Mouse (Mus musculus): Measurements from ENCODE around the gene Atn1. TPM values are rescaled to one million over a fixed set of nuclear protein-coding genes. Genes with fewer than 3 reads are reported as not detected.
A peak's percentile ranks its signal among the peaks of the same experiment; 100 is the strongest.

Atn1 gene
- polyA plus RNA-seq, 1 experiment from 2014 or later = 17.5 TPM

GRCm38 (mm10) chr6:124758849-124759232 lies 2.5 kb upstream of the Atn1 start:
- H3K36me3 ChIP-seq (ENCODE audit: control insufficient read depth, insufficient read depth, low read length) = no peaks in the 10 kb centered on the region
- peak overlapping the region; percentile 98 for H3K27ac ChIP-seq (ENCODE audit: low read depth, low read length)
- H3K4me2 ChIP-seq (replicated peaks; ENCODE audit: low read depth, low read length) = peak overlapping the region; percentile 70
- ATAC-seq (ENCODE audit: low FRiP score, low TSS enrichment) = no peak
- H3K4me1 ChIP-seq (ENCODE audit: control insufficient read depth, insufficient read depth, low read length) = peaks cover 38% of the 10 kb centered on the region
- no peaks in the 10 kb centered on the region for H3K9me3 ChIP-seq (ENCODE audit: control insufficient read depth, low read length)
- peak overlapping the region; percentile 11; the same call in 1 of the 2 replicates for H3K4me3 ChIP-seq (ENCODE audit: low read length)
- H3K27me3 ChIP-seq (ENCODE audit: control insufficient read depth, insufficient read depth, low read length) = no peaks in the 10 kb centered on the region
- peak overlapping the region; percentile 38; the same call in 1 of the 2 replicates for H3K9ac ChIP-seq (ENCODE audit: low read depth, low read length)
- 58% methylated on average over 2 of the region's 2 CpGs for WGBS

GRCm38 (mm10) chr6:124757909-124758848 lies 1.9 kb upstream of the Atn1 start:
- Histone ChIP-seq H3K4me2 (replicated peaks; ENCODE audit: low read depth, low read length) (peak overlapping the region; percentile 70), H3K27me3 (ENCODE audit: control insufficient read depth, insufficient read depth, low read length) (no peaks in the 10 kb centered on the region), H3K9ac (ENCODE audit: low read depth, low read length) (peak overlapping the region; percentile 97; the same call in 1 of the 2 replicates), H3K4me3 (ENCODE audit: low read length) (peak overlapping the region; percentile 88), H3K36me3 (ENCODE audit: control insufficient read depth, insufficient read depth, low read length) (no peaks in the 10 kb centered on the region), H3K4me1 (ENCODE audit: control insufficient read depth, insufficient read depth, low read length) (peaks cover 43% of the 10 kb centered on the region), H3K9me3 (ENCODE audit: control insufficient read depth, low read length) (no peaks in the 10 kb centered on the region), H3K27ac (ENCODE audit: low read depth, low read length) (peak overlapping the region; percentile 98)
- ATAC-seq (ENCODE audit: low FRiP score, low TSS enrichment) = peak; percentile 5; the same call in 1 of the 2 replicates
- 37% methylated on average over 5 of the region's 5 CpGs for WGBS

GRCm38 (mm10) chr6:124757351-124757880 lies 1.1 kb upstream of the Atn1 start:
- Histone ChIP-seq H3K27ac (ENCODE audit: low read depth, low read length) (peak overlapping the region; percentile 98), H3K4me3 (ENCODE audit: low read length) (peak overlapping the region; percentile 88), H3K4me1 (ENCODE audit: control insufficient read depth, insufficient read depth, low read length) (peaks cover 43% of the 10 kb centered on the region), H3K4me2 (replicated peaks; ENCODE audit: low read depth, low read length) (peak overlapping the region; percentile 70), H3K9me3 (ENCODE audit: control insufficient read depth, low read length) (no peaks in the 10 kb centered on the region), H3K36me3 (ENCODE audit: control insufficient read depth, insufficient read depth, low read length) (peaks cover 4% of the 10 kb centered on the region; the same call in 1 of the 2 replicates), H3K9ac (ENCODE audit: low read depth, low read length) (peak overlapping the region; percentile 97), H3K27me3 (ENCODE audit: control insufficient read depth, insufficient read depth, low read length) (no peaks in the 10 kb centered on the region)
- ATAC-seq (ENCODE audit: low FRiP score, low TSS enrichment) = no peak
- WGBS = 6% methylated on average over 5 of the region's 5 CpGs

GRCm38 (mm10) chr6:124756652-124757350 lies 477 bp upstream of the Atn1 start:
- no peaks in the 10 kb centered on the region for H3K27me3 ChIP-seq (ENCODE audit: control insufficient read depth, insufficient read depth, low read length)
- H3K4me3 ChIP-seq (ENCODE audit: low read length) = peak overlapping the region; percentile 88
- H3K4me1 ChIP-seq (ENCODE audit: control insufficient read depth, insufficient read depth, low read length) = peaks cover 43% of the 10 kb centered on the region
- ATAC-seq (ENCODE audit: low FRiP score, low TSS enrichment) = peak; percentile 76
- H3K9ac ChIP-seq (ENCODE audit: low read depth, low read length) = peak overlapping the region; percentile 97
- H3K4me2 ChIP-seq (replicated peaks; ENCODE audit: low read depth, low read length) = peak overlapping the region; percentile 70
- H3K9me3 ChIP-seq (ENCODE audit: control insufficient read depth, low read length) = no peaks in the 10 kb centered on the region
- peak overlapping the region; percentile 98 for H3K27ac ChIP-seq (ENCODE audit: low read depth, low read length)
- H3K36me3 ChIP-seq (ENCODE audit: control insufficient read depth, insufficient read depth, low read length) = peaks cover 4% of the 10 kb centered on the region; the same call in 1 of the 2 replicates
- WGBS = 1% methylated on average over 52 of the region's 54 CpGs

GRCm38 (mm10) chr6:124755306-124755705 lies 1.0 kb downstream of the Atn1 start:
- Histone ChIP-seq H3K4me1 (ENCODE audit: control insufficient read depth, insufficient read depth, low read length) (peaks cover 43% of the 10 kb centered on the region), H3K9me3 (ENCODE audit: control insufficient read depth, low read length) (no peaks in the 10 kb centered on the region), H3K27me3 (ENCODE audit: control insufficient read depth, insufficient read depth, low read length) (no peaks in the 10 kb centered on the region), H3K9ac (ENCODE audit: low read depth, low read length) (peak overlapping the region; percentile 97), H3K4me3 (ENCODE audit: low read length) (peak overlapping the region; percentile 88), H3K36me3 (ENCODE audit: control insufficient read depth, insufficient read depth, low read length) (peaks cover 7% of the 10 kb centered on the region; the same call in 1 of the 2 replicates), H3K27ac (ENCODE audit: low read depth, low read length) (0 out of 2 replicates have a peak overlapping the region, but pooled peaks have one; percentile 98), H3K4me2 (replicated peaks; ENCODE audit: low read depth, low read length) (peak overlapping the region; percentile 70)
- ATAC-seq (ENCODE audit: low FRiP score, low TSS enrichment) = no peak
- WGBS = 3% methylated on average over 3 of the region's 3 CpGs

- H3K27ac ChIP-seq (ENCODE audit: low read depth, low read length) = no peak overlapping the region
- H3K9ac ChIP-seq (ENCODE audit: low read depth, low read length) = no peak overlapping the region
- no peak for ATAC-seq (ENCODE audit: low FRiP score, low TSS enrichment)
- H3K4me3 ChIP-seq (ENCODE audit: low read length) = no peak overlapping the region; the same call in 1 of the 2 replicates
- 89% methylated on average over 2 of the region's 2 CpGs for WGBS
- no peaks in the 10 kb centered on the region for H3K9me3 ChIP-seq (ENCODE audit: control insufficient read depth, low read length)
- H3K4me1 ChIP-seq (ENCODE audit: control insufficient read depth, insufficient read depth, low read length) = peaks cover 34% of the 10 kb centered on the region
- peaks cover 20% of the 10 kb centered on the region for H3K36me3 ChIP-seq (ENCODE audit: control insufficient read depth, insufficient read depth, low read length)
- no peaks in the 10 kb centered on the region for H3K27me3 ChIP-seq (ENCODE audit: control insufficient read depth, insufficient read depth, low read length)
- no peak overlapping the region for H3K4me2 ChIP-seq (replicated peaks; ENCODE audit: low read depth, low read length)
Measured at GRCm38 (mm10) chr6:124753861-124754260, 2.5 kb downstream of the Atn1 start.

- Histone ChIP-seq H3K9me3 (ENCODE audit: control insufficient read depth, low read length) (no peaks in the 10 kb centered on the region), H3K4me2 (replicated peaks; ENCODE audit: low read depth, low read length) (no peak overlapping the region), H3K27ac (ENCODE audit: low read depth, low read length) (no peak overlapping the region), H3K27me3 (ENCODE audit: control insufficient read depth, insufficient read depth, low read length) (no peaks in the 10 kb centered on the region), H3K9ac (ENCODE audit: low read depth, low read length) (0 out of 2 replicates have a peak overlapping the region, but pooled peaks have one; percentile 18), H3K36me3 (ENCODE audit: control insufficient read depth, insufficient read depth, low read length) (peaks cover 45% of the 10 kb centered on the region), H3K4me3 (ENCODE audit: low read length) (no peak overlapping the region), H3K4me1 (ENCODE audit: control insufficient read depth, insufficient read depth, low read length) (peaks cover 28% of the 10 kb centered on the region)
- 79% methylated on average over 8 of the region's 8 CpGs for WGBS
- no peak for ATAC-seq (ENCODE audit: low FRiP score, low TSS enrichment)
Measured at GRCm38 (mm10) chr6:124750405-124750804, 5.9 kb downstream of the Atn1 start.

- 87% methylated on average over 7 of the region's 7 CpGs for WGBS
- H3K4me3 ChIP-seq (ENCODE audit: low read length) = peak overlapping the region; percentile 47
- no peak overlapping the region for H3K27ac ChIP-seq (ENCODE audit: low read depth, low read length)
- peak overlapping the region; percentile 96 for H3K4me2 ChIP-seq (replicated peaks; ENCODE audit: low read depth, low read length)
- ATAC-seq (ENCODE audit: low FRiP score, low TSS enrichment) = no peak
- no peaks in the 10 kb centered on the region for H3K27me3 ChIP-seq (ENCODE audit: control insufficient read depth, insufficient read depth, low read length)
- H3K4me1 ChIP-seq (ENCODE audit: control insufficient read depth, insufficient read depth, low read length) = peaks cover 16% of the 10 kb centered on the region
- H3K36me3 ChIP-seq (ENCODE audit: control insufficient read depth, insufficient read depth, low read length) = peaks cover 66% of the 10 kb centered on the region
- H3K9me3 ChIP-seq (ENCODE audit: control insufficient read depth, low read length) = no peaks in the 10 kb centered on the region
- peak overlapping the region; percentile 86; the same call in 1 of the 2 replicates for H3K9ac ChIP-seq (ENCODE audit: low read depth, low read length)
Measured at GRCm38 (mm10) chr6:124746654-124747632, 9.4 kb downstream of the Atn1 start.
